Mouse (Mus musculus): Measurements from ENCODE around the gene Gm16253. TPM values are rescaled to one million over a fixed set of nuclear protein-coding genes. Genes with fewer than 3 reads are reported as not detected.

Gm16253 gene
- total and polyA plus RNA-seq, 3 experiments, result 1.4 TPM; not detected in 2

GRCm38 (mm10) chr3:96583386-96583785 lies 6.6 kb downstream of the Gm16253 start:
- no peaks in the 10 kb centered on the region; the same call in 1 of the 2 replicates for H3K79me2 ChIP-seq (ENCODE audit: control insufficient read depth, insufficient read depth, low read length, poor library complexity)
- no peaks in the 10 kb centered on the region for H3K9me3 ChIP-seq (replicated peaks; ENCODE audit: insufficient read depth, low read length)
- no peak overlapping the region for H3K9ac ChIP-seq (ENCODE audit: control insufficient read depth, low read depth, low read length, poor library complexity, severe bottlenecking)
- H3K27me3 ChIP-seq (ENCODE audit: control insufficient read depth in 1 of 2, insufficient read depth in 2 of 2, low read length in 2 of 2), result no peaks in the 10 kb centered on the region
- no peak overlapping the region for H3K27ac ChIP-seq (ENCODE audit: control insufficient read depth, low read depth, low read length)
- peaks cover 10 to 28% of the 10 kb centered on the region in 2 experiments for H3K4me1 ChIP-seq (ENCODE audit: control insufficient read depth in 1 of 2, insufficient read depth in 2 of 2, low read length in 2 of 2)
- peaks cover 0 to 23% of the 10 kb centered on the region in 2 experiments; a peak in 2 of 4 replicates for H3K36me3 ChIP-seq (ENCODE audit: control insufficient read depth in 1 of 2, insufficient read depth in 2 of 2, low read length in 2 of 2)
- peak; percentile 68 for DNase-seq (ENCODE audit: low read depth, low spot score)
- TF ChIP-seq CTCF (IDR thresholded peaks at IDR 0.05 in 2 of 3, conservative IDR thresholded peaks at IDR 0.05 in 1 of 3; ENCODE audit: control insufficient read depth in 1 of 3, insufficient read depth in 1 of 3, low read depth in 2 of 3, low read length in 3 of 3, poor library complexity in 1 of 3, severe bottlenecking in 1 of 3), result peak in 2 of 3 experiments; percentile 14 to 62; a peak in 3 of 6 replicates
- peak; percentile 33 for TF ChIP-seq RAD21 (IDR thresholded peaks at IDR 0.05; ENCODE audit: low read depth, low read length)
- 0 out of 2 replicates have a peak, but pooled peaks have one; percentile 6 for TF ChIP-seq TBP (IDR thresholded peaks at IDR 0.05; ENCODE audit: low read depth, low read length)
- no peak for TF ChIP-seq GABPA (IDR thresholded peaks at IDR 0.05; ENCODE audit: low read depth, low read length)
- peak; percentile 67 for TF ChIP-seq SMC3 (IDR thresholded peaks at IDR 0.05; ENCODE audit: low read depth, low read length)
- no peak for TF ChIP-seq NELFE (IDR thresholded peaks at IDR 0.05; ENCODE audit: low read depth, low read length)
- no peak overlapping the region for H3K4me3 ChIP-seq (ENCODE audit: control insufficient read depth in 1 of 2, insufficient read depth in 1 of 2, low read depth in 2 of 2, low read length in 2 of 2)

DNA sequence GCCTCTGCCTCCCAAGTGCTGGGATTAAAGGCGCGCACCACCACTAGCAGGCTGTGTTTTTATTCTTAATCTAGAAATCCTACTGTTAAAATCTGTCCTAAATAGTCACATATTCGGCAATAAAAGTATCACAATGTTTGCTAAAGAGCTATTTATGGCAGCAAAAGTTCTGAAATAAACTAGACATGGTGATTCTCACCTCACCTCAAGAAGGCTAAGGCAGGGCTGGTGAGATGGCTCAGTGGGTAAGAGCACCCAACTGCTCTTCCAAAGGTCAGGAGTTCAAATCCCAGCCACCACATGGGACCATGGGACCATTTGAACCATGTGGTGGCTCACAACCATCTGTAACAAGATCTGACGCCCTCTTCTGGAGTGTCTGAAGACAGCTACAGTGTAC lies 13.9 kb downstream of the Gm16253 start:
- DNase-seq (ENCODE audit: low read depth, low spot score), result peak; percentile 24
- no peak overlapping the region for H3K9ac ChIP-seq (ENCODE audit: control insufficient read depth, low read depth, low read length, poor library complexity, severe bottlenecking)
- peaks cover 3% of the 10 kb centered on the region; the same call in 1 of the 2 replicates for H3K79me2 ChIP-seq (ENCODE audit: control insufficient read depth, insufficient read depth, low read length, poor library complexity)
- peaks cover 4 to 7% of the 10 kb centered on the region in 2 experiments; a peak in 3 of 4 replicates for H3K4me1 ChIP-seq (ENCODE audit: control insufficient read depth in 1 of 2, insufficient read depth in 2 of 2, low read length in 2 of 2)
- H3K27me3 ChIP-seq (ENCODE audit: control insufficient read depth in 1 of 2, insufficient read depth in 2 of 2, low read length in 2 of 2), result no peaks in the 10 kb centered on the region
- TF ChIP-seq TBP (IDR thresholded peaks at IDR 0.05; ENCODE audit: low read depth, low read length) (peak; percentile 91), CTCF (IDR thresholded peaks at IDR 0.05 in 2 of 3, conservative IDR thresholded peaks at IDR 0.05 in 1 of 3; ENCODE audit: control insufficient read depth in 1 of 3, insufficient read depth in 1 of 3, low read depth in 2 of 3, low read length in 3 of 3, poor library complexity in 1 of 3, severe bottlenecking in 1 of 3) (0 out of 6 replicates have a peak, but pooled peaks of 1 of the 3 experiments have one; percentile 7), SMC3 (IDR thresholded peaks at IDR 0.05; ENCODE audit: low read depth, low read length) (no peak)
- H3K9me3 ChIP-seq (replicated peaks; ENCODE audit: insufficient read depth, low read length), result no peaks in the 10 kb centered on the region
- peaks cover 0 to 5% of the 10 kb centered on the region in 2 experiments; a peak in 2 of 4 replicates for H3K36me3 ChIP-seq (ENCODE audit: control insufficient read depth in 1 of 2, insufficient read depth in 2 of 2, low read length in 2 of 2)
- no peak overlapping the region for H3K27ac ChIP-seq (ENCODE audit: control insufficient read depth, low read depth, low read length)
- H3K4me3 ChIP-seq (ENCODE audit: control insufficient read depth in 1 of 2, insufficient read depth in 1 of 2, low read depth in 2 of 2, low read length in 2 of 2), result no peak overlapping the region

DNA sequence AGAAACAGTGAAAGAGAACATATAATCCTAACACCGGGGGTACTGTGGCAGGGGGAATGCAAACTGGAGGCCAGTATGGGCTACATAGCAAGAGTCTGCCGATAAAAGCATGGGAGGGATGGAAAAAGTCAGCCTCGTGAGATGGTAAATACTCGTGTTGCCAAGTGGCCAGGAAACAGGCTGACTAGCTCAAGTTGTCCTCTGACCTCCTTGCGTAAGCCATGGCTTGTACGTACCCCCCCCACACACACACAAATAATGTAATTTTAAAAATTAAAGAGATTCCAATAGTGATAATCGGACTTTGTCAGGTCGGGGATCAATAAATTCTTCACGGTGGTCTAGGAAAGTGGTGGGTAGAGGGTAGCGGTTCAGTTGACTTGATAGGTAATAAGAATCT lies 16.6 kb downstream of the Gm16253 start:
- H3K9ac ChIP-seq (ENCODE audit: control insufficient read depth, low read depth, low read length, poor library complexity, severe bottlenecking), result peak overlapping the region; percentile 76
- peak overlapping the region; percentile 79 for H3K27ac ChIP-seq (ENCODE audit: control insufficient read depth, low read depth, low read length)
- no peaks in the 10 kb centered on the region for H3K9me3 ChIP-seq (replicated peaks; ENCODE audit: insufficient read depth, low read length)
- peaks cover 0 to 5% of the 10 kb centered on the region in 2 experiments; a peak in 2 of 4 replicates for H3K36me3 ChIP-seq (ENCODE audit: control insufficient read depth in 1 of 2, insufficient read depth in 2 of 2, low read length in 2 of 2)
- peaks cover 3% of the 10 kb centered on the region; the same call in 1 of the 2 replicates for H3K79me2 ChIP-seq (ENCODE audit: control insufficient read depth, insufficient read depth, low read length, poor library complexity)
- H3K27me3 ChIP-seq (ENCODE audit: control insufficient read depth in 1 of 2, insufficient read depth in 2 of 2, low read length in 2 of 2), result no peaks in the 10 kb centered on the region
- peaks cover 4 to 7% of the 10 kb centered on the region in 2 experiments; a peak in 3 of 4 replicates for H3K4me1 ChIP-seq (ENCODE audit: control insufficient read depth in 1 of 2, insufficient read depth in 2 of 2, low read length in 2 of 2)
- H3K4me3 ChIP-seq (ENCODE audit: control insufficient read depth in 1 of 2, insufficient read depth in 1 of 2, low read depth in 2 of 2, low read length in 2 of 2), result peak overlapping the region; percentile 75 to 77
- DNase-seq (ENCODE audit: low read depth, low spot score), result peak; percentile 84
- TF ChIP-seq SMC3 (IDR thresholded peaks at IDR 0.05; ENCODE audit: low read depth, low read length) (no peak), ZMIZ1 (IDR thresholded peaks at IDR 0.05; ENCODE audit: low read depth, low read length) (no peak), CHD1 (IDR thresholded peaks at IDR 0.05; ENCODE audit: low read depth, low read length) (0 out of 2 replicates have a peak, but pooled peaks have one; percentile 80), ZC3H11A (IDR thresholded peaks at IDR 0.05; ENCODE audit: low read depth, low read length) (no peak), MAZ (IDR thresholded peaks at IDR 0.05; ENCODE audit: low read depth, low read length) (no peak), ZKSCAN1 (IDR thresholded peaks at IDR 0.05; ENCODE audit: low read depth, low read length) (no peak), CTCF (IDR thresholded peaks at IDR 0.05 in 2 of 3, conservative IDR thresholded peaks at IDR 0.05 in 1 of 3; ENCODE audit: control insufficient read depth in 1 of 3, insufficient read depth in 1 of 3, low read depth in 2 of 3, low read length in 3 of 3, poor library complexity in 1 of 3, severe bottlenecking in 1 of 3) (no peak), TCF12 (IDR thresholded peaks at IDR 0.05; ENCODE audit: low read depth, low read length) (no peak), USF2 (IDR thresholded peaks at IDR 0.05; ENCODE audit: borderline replicate concordance in 1 of 2, insufficient read depth in 1 of 2, low read depth in 1 of 2, low read length in 2 of 2) (no peak), JUND (IDR thresholded peaks at IDR 0.05; ENCODE audit: low read depth, low read length) (no peak), MAX (IDR thresholded peaks at IDR 0.05; ENCODE audit: low read length) (peak; percentile 70), GATA1 (IDR thresholded peaks at IDR 0.05; ENCODE audit: low read depth, low read length) (no peak; the same call in 1 of the 2 replicates), MYC (IDR thresholded peaks at IDR 0.05; ENCODE audit: low read depth, low read length) (peak; percentile 56; the same call in 1 of the 2 replicates), MAFK (IDR thresholded peaks at IDR 0.05; ENCODE audit: borderline replicate concordance, low read depth, low read length) (no peak), TBP (IDR thresholded peaks at IDR 0.05; ENCODE audit: low read depth, low read length) (no peak), E2F4 (IDR thresholded peaks at IDR 0.05; ENCODE audit: borderline replicate concordance, low read depth, low read length) (no peak), GABPA (IDR thresholded peaks at IDR 0.05; ENCODE audit: low read depth, low read length) (no peak), USF1 (IDR thresholded peaks at IDR 0.05; ENCODE audit: low read depth, low read length) (no peak), MXI1 (IDR thresholded peaks at IDR 0.05; ENCODE audit: low read depth, low read length) (peak; percentile 52; the same call in 1 of the 2 replicates), BHLHE40 (IDR thresholded peaks at IDR 0.05; ENCODE audit: borderline replicate concordance, low read depth, low read length) (no peak)

Measured in MEL (cell line).